Mouse (Mus musculus) liver, adult (tissue): ENCODE measurements around the gene Zfhx3.

ENCODE experiments used
- GATA4 ChIP-seq: IDR thresholded peaks from 2 replicates; pipeline ENCODE4 v1.6.1; 2014; ENCODE audit warnings: mild to moderate bottlenecking, low read length; ENCODE audit not compliant: insufficient replicate concordance

Zfhx3 gene

GRCm38 (mm10) chr8:108950311-108950710 is 1007.9 kb downstream of the Zfhx3 start:
- no peak for TF ChIP-seq GATA4

GRCm38 (mm10) chr8:108951560-108951959 is 1009.1 kb downstream of the Zfhx3 start:
- TF ChIP-seq GATA4, result no peak

GRCm38 (mm10) chr8:108956416-108956815 is 1014.0 kb downstream of the Zfhx3 start:
- no peak for TF ChIP-seq GATA4

GRCm38 (mm10) chr8:108962516-108962915 is 1020.1 kb downstream of the Zfhx3 start:
- TF ChIP-seq GATA4, result no peak

- TF ChIP-seq GATA4, result no peak
Observed at GRCm38 (mm10) chr8:108963181-108963580, 1020.7 kb downstream of the Zfhx3 start.

GRCm38 (mm10) chr8:108966041-108966440 is 1023.6 kb downstream of the Zfhx3 start:
- no peak for TF ChIP-seq GATA4

- no peak for TF ChIP-seq GATA4
Observed at GRCm38 (mm10) chr8:108973639-108974325, 1031.3 kb downstream of the Zfhx3 start.

- TF ChIP-seq GATA4, result no peak
Observed at GRCm38 (mm10) chr8:108977693-108978361, 1035.4 kb downstream of the Zfhx3 start.

GRCm38 (mm10) chr8:108978362-108978750 is 1035.9 kb downstream of the Zfhx3 start:
- no peak for TF ChIP-seq GATA4

- no peak for TF ChIP-seq GATA4
Observed at GRCm38 (mm10) chr8:108984904-108985303, 1042.5 kb downstream of the Zfhx3 start.

- no peak for TF ChIP-seq GATA4
Observed at GRCm38 (mm10) chr8:108989841-108990240, 1047.4 kb downstream of the Zfhx3 start.

- TF ChIP-seq GATA4, result no peak
Observed at GRCm38 (mm10) chr8:108990537-108990936, 1048.1 kb downstream of the Zfhx3 start.

GRCm38 (mm10) chr8:108991395-108991794 is 1049.0 kb downstream of the Zfhx3 start:
- TF ChIP-seq GATA4, result no peak

GRCm38 (mm10) chr8:108993718-108994117 is 1051.3 kb downstream of the Zfhx3 start:
- TF ChIP-seq GATA4, result no peak

- TF ChIP-seq GATA4, result no peak
Observed at GRCm38 (mm10) chr8:108994187-108994586, 1051.7 kb downstream of the Zfhx3 start.

- no peak for TF ChIP-seq GATA4
Observed at GRCm38 (mm10) chr8:108994880-108995279, 1052.4 kb downstream of the Zfhx3 start.

- TF ChIP-seq GATA4, result no peak
Observed at GRCm38 (mm10) chr8:108997334-108997733, 1054.9 kb downstream of the Zfhx3 start.
